Mouse (Mus musculus): Measurements from ENCODE around the gene Med25. TPM values are rescaled to one million over a fixed set of nuclear protein-coding genes. Genes with fewer than 3 reads are reported as not detected.
"Not testable (repeated sequence)": the region's sequence is repeated elsewhere in the genome, so short reads cannot be mapped to it uniquely, and the experiment has no call there.

The Med25 gene
- total and polyA plus RNA-seq, 2 experiments from 2014 or later, result 148 to 151 TPM

GRCm38 (mm10) chr7:44883036-44883435, 9.5 kb downstream of the Med25 start:
- no peaks in the 10 kb centered on the region for H3K9me3 ChIP-seq (ENCODE audit: low read length)
- no peak overlapping the region for H3K4me3 ChIP-seq (ENCODE audit: low read depth, low read length)
- no peaks in the 10 kb centered on the region for H3K4me1 ChIP-seq (ENCODE audit: insufficient read depth)
- 96% methylated on average over 3 of the region's 3 CpGs for WGBS
- DNase-seq (no peak), ATAC-seq (no peak)
- no peak overlapping the region for H3K9ac ChIP-seq
- H3K27me3 ChIP-seq (ENCODE audit: insufficient read depth, low read length), result no peaks in the 10 kb centered on the region
- H3K27ac ChIP-seq (ENCODE audit: low read depth, low read length), result no peak overlapping the region
- H3K4me2 ChIP-seq (ENCODE audit: low read depth), result no peak overlapping the region
- TF ChIP-seq CTCF (IDR thresholded peaks at IDR 0.05; ENCODE audit: low read depth), result no peak
- H3K36me3 ChIP-seq (ENCODE audit: insufficient read depth), result peaks cover 86% of the 10 kb centered on the region

GRCm38 (mm10) chr7:44877833-44878232, 14.7 kb downstream of the Med25 start:
- WGBS, result 81% methylated on average over 14 of the region's 14 CpGs
- peaks cover 70% of the 10 kb centered on the region for H3K36me3 ChIP-seq (ENCODE audit: insufficient read depth)
- H3K4me2 ChIP-seq (ENCODE audit: low read depth), result no peak overlapping the region

GRCm38 (mm10) chr7:44871774-44872173, 20.7 kb downstream of the Med25 start:
- 0 out of 2 replicates have a peak, but pooled peaks have one; percentile 16 for TF ChIP-seq CTCF (IDR thresholded peaks at IDR 0.05; ENCODE audit: low read depth)
- H3K36me3 ChIP-seq (ENCODE audit: insufficient read depth), result peaks cover 12% of the 10 kb centered on the region
- 96% methylated on average over 2 of the region's 2 CpGs for WGBS
- not testable (repeated sequence) for ATAC-seq; H3K4me2 ChIP-seq (ENCODE audit: low read depth); H3K9ac ChIP-seq; H3K27ac ChIP-seq (ENCODE audit: low read depth, low read length); DNase-seq; H3K4me3 ChIP-seq (ENCODE audit: low read depth, low read length); H3K27me3 ChIP-seq (ENCODE audit: insufficient read depth, low read length); H3K9me3 ChIP-seq (ENCODE audit: low read length)
- peaks cover 18% of the 10 kb centered on the region for H3K4me1 ChIP-seq (ENCODE audit: insufficient read depth)

More at GRCm38 (mm10) chr7:44877833-44878232, 14.7 kb downstream of the Med25 start:
- Histone ChIP-seq H3K4me1 (ENCODE audit: insufficient read depth) (no peaks in the 10 kb centered on the region), H3K9ac (no peak overlapping the region), H3K4me3 (ENCODE audit: low read depth, low read length) (no peak overlapping the region), H3K27ac (ENCODE audit: low read depth, low read length) (no peak overlapping the region), H3K27me3 (ENCODE audit: insufficient read depth, low read length) (no peaks in the 10 kb centered on the region), H3K9me3 (ENCODE audit: low read length) (no peaks in the 10 kb centered on the region)
- TF ChIP-seq CTCF (IDR thresholded peaks at IDR 0.05; ENCODE audit: low read depth), result no peak
- DNase-seq, result no peak
- no peak for ATAC-seq

- Histone ChIP-seq H3K9ac (no peak overlapping the region), H3K4me1 (ENCODE audit: insufficient read depth) (peaks cover 18% of the 10 kb centered on the region), H3K36me3 (ENCODE audit: insufficient read depth) (peaks cover 7% of the 10 kb centered on the region), H3K27ac (ENCODE audit: low read depth, low read length) (no peak overlapping the region), H3K9me3 (ENCODE audit: low read length) (no peaks in the 10 kb centered on the region), H3K27me3 (ENCODE audit: insufficient read depth, low read length) (no peaks in the 10 kb centered on the region), H3K4me2 (ENCODE audit: low read depth) (no peak overlapping the region), H3K4me3 (ENCODE audit: low read depth, low read length) (no peak overlapping the region)
- no peak for TF ChIP-seq CTCF (IDR thresholded peaks at IDR 0.05; ENCODE audit: low read depth)
- ATAC-seq (no peak), DNase-seq (no peak)
- 11% methylated on average over 1 of the region's 1 CpGs for WGBS
These were observed 21.3 kb downstream of the Med25 start for GRCm38 (mm10) chr7:44871181-44871580.

- Histone ChIP-seq H3K27ac (ENCODE audit: low read depth, low read length) (peak overlapping the region; percentile 96), H3K9ac (no peak overlapping the region), H3K27me3 (ENCODE audit: insufficient read depth, low read length) (no peaks in the 10 kb centered on the region), H3K4me2 (ENCODE audit: low read depth) (peak overlapping the region; percentile 80), H3K4me1 (ENCODE audit: insufficient read depth) (peaks cover 18% of the 10 kb centered on the region), H3K36me3 (ENCODE audit: insufficient read depth) (peaks cover 3% of the 10 kb centered on the region; the same call in 1 of the 2 replicates), H3K4me3 (ENCODE audit: low read depth, low read length) (0 out of 2 replicates have a peak overlapping the region, but pooled peaks have one; percentile 82), H3K9me3 (ENCODE audit: low read length) (no peaks in the 10 kb centered on the region)
- 74% methylated on average over 6 of the region's 6 CpGs for whole genome bisulfite sequencing
- TF ChIP-seq CTCF (IDR thresholded peaks at IDR 0.05; ENCODE audit: low read depth), result no peak
- DNase-seq (no peak), ATAC-seq (no peak)
These were observed 21.9 kb downstream of the Med25 start for GRCm38 (mm10) chr7:44870614-44871013.

DNA sequence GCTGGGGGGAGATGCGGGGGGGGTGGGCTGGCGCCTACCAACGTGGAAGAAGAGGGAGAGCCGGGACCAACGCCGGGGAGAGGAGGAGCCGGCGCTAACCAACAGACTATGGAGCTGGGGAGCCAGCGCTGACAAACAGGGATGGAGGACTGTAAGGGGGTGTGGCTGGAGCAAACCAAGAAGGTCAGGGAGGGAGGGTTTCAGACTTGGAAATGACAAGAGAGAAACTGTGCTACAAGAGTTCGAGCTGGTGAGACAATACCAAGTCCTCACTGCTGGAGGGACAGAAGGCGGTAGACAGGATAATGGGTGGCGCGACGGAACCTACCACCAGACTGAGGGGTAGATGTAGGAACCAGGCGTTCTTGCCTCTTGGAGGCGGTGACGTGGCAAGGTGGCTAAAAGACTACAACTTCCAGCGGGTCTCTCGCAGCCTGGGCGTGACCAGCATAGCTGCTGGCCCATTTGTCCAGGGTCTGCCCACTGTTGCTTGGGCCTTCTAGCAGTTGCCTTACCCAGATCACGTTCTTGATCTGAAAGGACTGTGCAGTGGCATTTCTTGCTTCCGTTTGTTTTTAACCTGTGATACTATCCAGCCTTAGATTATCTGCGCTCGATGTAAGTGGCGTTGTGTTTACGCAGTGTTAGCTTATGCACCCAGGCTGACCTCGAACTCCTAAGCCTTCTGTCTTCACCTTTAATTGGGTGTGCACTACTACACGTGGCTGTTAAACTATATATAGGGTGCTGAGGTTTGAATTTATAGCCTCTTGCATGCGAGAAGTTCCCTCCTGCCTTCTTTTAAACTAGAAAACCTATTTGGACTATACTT, 22.6 kb downstream of the Med25 start, which contains the start of gene Ptov1:
Gene Ptov1, minus strand, starts transcription at position 92 of the 832 bp plus-strand sequence.
- H3K4me2 ChIP-seq (ENCODE audit: low read depth), result peak within 1 kb of the TSS; percentile 80
- H3K36me3 ChIP-seq (ENCODE audit: insufficient read depth), result peaks cover 9% of the 10 kb centered on the region
- H3K9me3 ChIP-seq (ENCODE audit: low read length), result no peaks in the 10 kb centered on the region
- TF ChIP-seq CTCF (IDR thresholded peaks at IDR 0.05; ENCODE audit: low read depth), result peak; percentile 29
- no peaks in the 10 kb centered on the region for H3K27me3 ChIP-seq (ENCODE audit: insufficient read depth, low read length)
- DNase-seq, result peak; percentile 98
- WGBS, result 9% methylated on average over 29 of the region's 29 CpGs
- peak within 1 kb of the TSS; percentile 82 for H3K4me3 ChIP-seq (ENCODE audit: low read depth, low read length)
- peak within 1 kb of the TSS; percentile 96 for H3K27ac ChIP-seq (ENCODE audit: low read depth, low read length)
- H3K9ac ChIP-seq, result peak within 1 kb of the TSS; percentile 99
- peaks cover 18% of the 10 kb centered on the region for H3K4me1 ChIP-seq (ENCODE audit: insufficient read depth)
- peak; percentile 95 for ATAC-seq

Data from forebrain, postnatal 0 days (tissue).